Mouse (Mus musculus) intestine, embryonic 15.5 days (tissue): ENCODE results near the gene Maml1. TPM values are rescaled to one million over a fixed set of nuclear protein-coding genes. Genes with fewer than 3 reads are reported as not detected.
A peak's percentile ranks its signal among the peaks of the same experiment; 100 is the strongest.
"Not testable (repeated sequence)": the region's sequence is repeated elsewhere in the genome, so short reads cannot be mapped to it uniquely, and the experiment has no call there.

ENCODE experiments used
- ATAC-seq: fragments of 200-750 bp; cut with Nextera tagmentation; 2 replicates; pipeline ENCODE4 v1.8.0; 2017; ENCODE audit warnings: moderate TSS enrichment, moderate library complexity
- H3K27ac ChIP-seq: fragments of 300-500 bp; sonication (generic); 2 replicates; pipeline ENCODE4 v1.5.1; 2015; ENCODE audit warnings: mild to moderate bottlenecking, inconsistent platforms
- H3K27me3 ChIP-seq: fragments of 300-500 bp; sonication (generic); replicated peaks from 2 replicates; pipeline ENCODE4 v1.6.1; 2015; ENCODE audit warnings: inconsistent platforms
- H3K36me3 ChIP-seq: fragments of 300-500 bp; sonication (generic); 2 replicates; pipeline ENCODE4 v1.6.1; 2015; ENCODE audit warnings: inconsistent platforms
- H3K4me1 ChIP-seq: fragments of 300-500 bp; sonication (generic); replicated peaks from 2 replicates; pipeline ENCODE4 v1.6.1; 2015; ENCODE audit warnings: inconsistent platforms
- H3K4me2 ChIP-seq: fragments of 300-500 bp; sonication (generic); replicated peaks from 2 replicates; pipeline ENCODE4 v1.6.1; 2015; ENCODE audit warnings: mild to moderate bottlenecking, inconsistent platforms
- H3K4me3 ChIP-seq: fragments of 300-500 bp; sonication (generic); replicated peaks from 2 replicates; pipeline ENCODE4 v1.5.1; 2015; ENCODE audit warnings: inconsistent platforms
- H3K9ac ChIP-seq: fragments of 300-500 bp; sonication (generic); 2 replicates; pipeline ENCODE4 v1.6.1; 2015; ENCODE audit warnings: inconsistent platforms
- H3K9me3 ChIP-seq: fragments of 300-500 bp; sonication (generic); 2 replicates; pipeline ENCODE4 v1.6.1; 2016; ENCODE audit warnings: inconsistent platforms
- WGBS: fragments of 180-500 bp; shearing (Covaris S2); methylation state at CpG from one replicate; pipeline ENCODE4 v1.1.7; 2015; 5-methylcytosine and 5-hydroxymethylcytosine counted together
- polyA plus RNA-seq: library from polyadenylated mRNA; unstranded; fragments of >200 nt; fragmentation: Nextera tagmentation; extraction: Ambion mirVana; gene quantifications from 2 replicates; pipeline ENCODE4 v1.2.1, GENCODE M21; 2015

The Maml1 gene
- polyA plus RNA-seq, 1 experiment from 2014 or later: 4.3 TPM

- Histone ChIP-seq H3K9ac (no peak overlapping the region), H3K4me1 (0 out of 2 replicates have a peak, but pooled peaks cover 5% of the 10 kb centered on the region), H3K9me3 (no peaks in the 10 kb centered on the region), H3K36me3 (no peaks in the 10 kb centered on the region), H3K4me3 (no peak overlapping the region), H3K27me3 (no peaks in the 10 kb centered on the region), H3K27ac (no peak overlapping the region), H3K4me2 (no peak overlapping the region)
- no peak for ATAC-seq
- 86% methylated on average over 6 of the region's 6 CpGs for WGBS
These were observed 29.1 kb upstream of the Maml1 start for GRCm38 (mm10) chr11:50321239-50321638.

- not testable (repeated sequence) for H3K9me3 ChIP-seq, H3K4me3 ChIP-seq, H3K36me3 ChIP-seq, H3K27me3 ChIP-seq, ATAC-seq, H3K4me1 ChIP-seq, H3K4me2 ChIP-seq, H3K27ac ChIP-seq, H3K9ac ChIP-seq
- WGBS: 80% methylated on average over 4 of the region's 4 CpGs
These were observed 27.2 kb upstream of the Maml1 start for GRCm38 (mm10) chr11:50319343-50319742.

- no peaks in the 10 kb centered on the region for H3K9me3 ChIP-seq
- H3K9ac ChIP-seq: no peak overlapping the region
- no peak for ATAC-seq
- H3K36me3 ChIP-seq: peaks cover 5% of the 10 kb centered on the region; the same call in 1 of the 2 replicates
- H3K4me3 ChIP-seq: no peak overlapping the region
- H3K4me2 ChIP-seq: no peak overlapping the region
- H3K4me1 ChIP-seq: no peaks in the 10 kb centered on the region
- no peaks in the 10 kb centered on the region for H3K27me3 ChIP-seq
- H3K27ac ChIP-seq: no peak overlapping the region
- WGBS: 73% methylated on average over 2 of the region's 2 CpGs
These were observed 20.7 kb upstream of the Maml1 start for GRCm38 (mm10) chr11:50312803-50313202.

- H3K4me3 ChIP-seq: no peak overlapping the region
- peaks cover 45% of the 10 kb centered on the region for H3K36me3 ChIP-seq
- WGBS: 92% methylated on average over 2 of the region's 2 CpGs
- no peak overlapping the region for H3K9ac ChIP-seq
- ATAC-seq: no peak
- H3K27ac ChIP-seq: no peak overlapping the region
- H3K4me2 ChIP-seq: no peak overlapping the region
- no peaks in the 10 kb centered on the region for H3K27me3 ChIP-seq
- H3K4me1 ChIP-seq: no peaks in the 10 kb centered on the region
- H3K9me3 ChIP-seq: no peaks in the 10 kb centered on the region
These were observed 11.3 kb upstream of the Maml1 start for GRCm38 (mm10) chr11:50303406-50303805.

- Histone ChIP-seq H3K27me3 (no peaks in the 10 kb centered on the region), H3K4me1 (peaks cover 10% of the 10 kb centered on the region; the same call in 1 of the 2 replicates), H3K4me2 (peak overlapping the region; percentile 79), H3K9ac (peak overlapping the region; percentile 100), H3K9me3 (no peaks in the 10 kb centered on the region), H3K27ac (peak overlapping the region; percentile 98), H3K4me3 (peak overlapping the region; percentile 100), H3K36me3 (peaks cover 9% of the 10 kb centered on the region)
- under 1% methylated on average over 85 of the region's 85 CpGs for WGBS
- peak; percentile 87 for ATAC-seq
These were observed 568 bp downstream of the Maml1 start for GRCm38 (mm10) chr11:50291321-50292165.

GRCm38 (mm10) chr11:50290486-50291225 lies 1.5 kb downstream of the Maml1 start:
- ATAC-seq: no peak
- 8% methylated on average over 20 of the region's 20 CpGs for WGBS
- peak overlapping the region; percentile 79 for H3K4me2 ChIP-seq
- no peaks in the 10 kb centered on the region for H3K27me3 ChIP-seq
- H3K4me1 ChIP-seq: peaks cover 10% of the 10 kb centered on the region; the same call in 1 of the 2 replicates
- H3K4me3 ChIP-seq: peak overlapping the region; percentile 100
- H3K36me3 ChIP-seq: peaks cover 7% of the 10 kb centered on the region; the same call in 1 of the 2 replicates
- H3K9ac ChIP-seq: peak overlapping the region; percentile 100
- no peaks in the 10 kb centered on the region for H3K9me3 ChIP-seq
- peak overlapping the region; percentile 98 for H3K27ac ChIP-seq

GRCm38 (mm10) chr11:50286428-50286827 lies 5.7 kb downstream of the Maml1 start:
- Histone ChIP-seq H3K27ac (no peak overlapping the region), H3K9ac (no peak overlapping the region), H3K4me1 (peaks cover 7% of the 10 kb centered on the region; the same call in 1 of the 2 replicates), H3K36me3 (peaks cover 3% of the 10 kb centered on the region; the same call in 1 of the 2 replicates), H3K4me2 (no peak overlapping the region), H3K27me3 (no peaks in the 10 kb centered on the region), H3K9me3 (no peaks in the 10 kb centered on the region), H3K4me3 (no peak overlapping the region)
- ATAC-seq: no peak
- WGBS: 82% methylated on average over 1 of the region's 1 CpGs

- WGBS: 93% methylated on average over 7 of the region's 7 CpGs
- Histone ChIP-seq H3K9ac (no peak overlapping the region), H3K27ac (no peak overlapping the region), H3K4me1 (peaks cover 7% of the 10 kb centered on the region; the same call in 1 of the 2 replicates), H3K4me2 (no peak overlapping the region), H3K9me3 (no peaks in the 10 kb centered on the region), H3K4me3 (no peak overlapping the region), H3K36me3 (peaks cover 3% of the 10 kb centered on the region; the same call in 1 of the 2 replicates), H3K27me3 (no peaks in the 10 kb centered on the region)
- no peak for ATAC-seq
These were observed 6.4 kb downstream of the Maml1 start for GRCm38 (mm10) chr11:50285696-50286095.

- 92% methylated on average over 5 of the region's 5 CpGs for WGBS
- ATAC-seq: no peak
These were observed 6.8 kb downstream of the Maml1 start for GRCm38 (mm10) chr11:50285263-50285662.

GRCm38 (mm10) chr11:50280053-50280452 lies 12.1 kb downstream of the Maml1 start:
- peaks cover 5% of the 10 kb centered on the region; the same call in 1 of the 2 replicates for H3K4me1 ChIP-seq
- no peaks in the 10 kb centered on the region for H3K27me3 ChIP-seq
- H3K9ac ChIP-seq: no peak overlapping the region
- no peak overlapping the region for H3K4me3 ChIP-seq
- H3K27ac ChIP-seq: no peak overlapping the region
- H3K36me3 ChIP-seq: no peaks in the 10 kb centered on the region
- 78% methylated on average over 1 of the region's 1 CpGs for WGBS
- no peak overlapping the region for H3K4me2 ChIP-seq
- H3K9me3 ChIP-seq: no peaks in the 10 kb centered on the region
- ATAC-seq: no peak

More at GRCm38 (mm10) chr11:50285263-50285662, 6.8 kb downstream of the Maml1 start:
- Histone ChIP-seq H3K9ac (no peak overlapping the region), H3K4me1 (peaks cover 4% of the 10 kb centered on the region; the same call in 1 of the 2 replicates), H3K27ac (no peak overlapping the region), H3K4me3 (no peak overlapping the region), H3K27me3 (no peaks in the 10 kb centered on the region), H3K36me3 (peaks cover 3% of the 10 kb centered on the region; the same call in 1 of the 2 replicates), H3K9me3 (no peaks in the 10 kb centered on the region), H3K4me2 (no peak overlapping the region)

- Histone ChIP-seq H3K9ac (no peak overlapping the region), H3K27ac (no peak overlapping the region), H3K9me3 (no peaks in the 10 kb centered on the region), H3K27me3 (no peaks in the 10 kb centered on the region), H3K4me3 (no peak overlapping the region), H3K4me2 (no peak overlapping the region), H3K36me3 (no peaks in the 10 kb centered on the region), H3K4me1 (peaks cover 5% of the 10 kb centered on the region; the same call in 1 of the 2 replicates)
- ATAC-seq: no peak
- WGBS: 84% methylated on average over 4 of the region's 4 CpGs
These were observed 13.1 kb downstream of the Maml1 start for GRCm38 (mm10) chr11:50279005-50279404.

- no peaks in the 10 kb centered on the region for H3K9me3 ChIP-seq
- H3K4me3 ChIP-seq: no peak overlapping the region
- no peaks in the 10 kb centered on the region for H3K27me3 ChIP-seq
- H3K36me3 ChIP-seq: no peaks in the 10 kb centered on the region
- no peak overlapping the region for H3K27ac ChIP-seq
- H3K9ac ChIP-seq: no peak overlapping the region
- no peak overlapping the region for H3K4me2 ChIP-seq
- WGBS: 92% methylated on average over 6 of the region's 6 CpGs
- no peak for ATAC-seq
- H3K4me1 ChIP-seq: peaks cover 5% of the 10 kb centered on the region; the same call in 1 of the 2 replicates
These were observed 14.4 kb downstream of the Maml1 start for GRCm38 (mm10) chr11:50277706-50278105.
